Mouse (Mus musculus): Measurements from ENCODE around the gene Kiz.

Kiz gene

GRCm38 (mm10) chr2:146975453-146976028, 119.9 kb downstream of the Kiz start:
- CTCF ChIA-PET, result no interaction called here

DNA sequence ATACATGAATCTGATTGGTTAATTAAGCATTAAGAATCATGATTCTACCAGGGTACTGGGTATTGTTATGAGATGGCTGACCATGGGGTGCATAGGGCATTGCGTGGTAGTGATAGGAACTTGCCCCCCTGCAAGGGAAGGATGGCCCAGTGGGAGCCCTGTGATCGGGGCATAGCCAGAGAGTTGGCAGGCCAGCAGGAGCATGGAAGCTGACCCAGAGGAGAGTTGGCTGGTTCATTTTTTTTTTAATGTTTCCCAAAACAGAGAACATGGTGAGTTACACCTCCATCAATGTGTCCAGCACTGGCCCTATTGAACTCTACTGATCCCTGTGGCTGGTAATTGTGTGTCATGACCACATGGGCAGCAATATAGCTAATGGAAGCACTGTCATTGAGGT, 127.1 kb downstream of the Kiz start:
- CTCF ChIA-PET, result no interaction called here

DNA sequence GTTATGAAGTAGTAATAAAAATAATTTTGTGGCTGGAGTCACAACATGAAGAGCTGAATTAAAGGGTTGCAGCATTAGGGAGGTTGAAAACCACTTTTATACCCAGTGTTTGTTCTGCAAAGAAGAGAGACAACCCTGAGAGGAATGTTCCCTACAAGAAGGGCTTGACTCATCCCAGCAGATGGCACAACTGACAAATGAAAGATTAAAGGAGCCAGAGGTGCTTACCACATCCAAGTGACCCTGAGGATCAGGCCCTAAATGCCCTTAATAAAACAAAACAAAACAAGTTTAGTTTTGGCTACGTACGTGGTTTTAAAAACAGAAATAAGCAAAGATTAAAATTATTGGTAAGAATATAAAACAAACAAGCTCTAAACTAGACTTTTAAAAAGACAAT, 129.2 kb downstream of the Kiz start:
- CTCF ChIA-PET, result no interaction called here

- CTCF ChIA-PET, result interaction anchor here (1.0 kb wide), 1 partner anchor 20 kb away, joined by 3 read pairs; no protein-coding TSS in a partner anchor
Measured at GRCm38 (mm10) chr2:146985807-146986206, 130.1 kb downstream of the Kiz start.

DNA sequence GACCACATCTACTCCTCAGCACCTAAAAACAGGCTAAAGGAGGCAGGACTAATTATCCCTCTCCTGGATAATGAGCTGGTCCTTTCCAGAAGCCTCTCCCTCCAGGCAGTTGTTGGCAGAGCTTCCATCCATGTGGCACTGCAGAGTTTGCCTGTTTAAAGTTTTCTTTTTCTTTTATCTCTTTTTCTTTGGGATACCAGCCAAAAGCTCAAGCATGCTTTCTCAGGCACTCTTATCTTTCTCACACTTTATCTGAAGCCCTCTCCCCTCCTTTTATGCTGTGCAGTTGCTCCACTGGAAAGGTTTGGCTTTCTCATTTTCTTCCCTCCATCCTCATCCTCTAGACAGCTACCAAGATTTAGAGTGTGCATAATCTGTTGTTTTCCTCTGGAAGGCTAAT, 130.8 kb downstream of the Kiz start:
- CTCF ChIA-PET, result interaction anchor here (1.0 kb wide), 1 partner anchor 19 kb away, joined by 3 read pairs; no protein-coding TSS in a partner anchor

GRCm38 (mm10) chr2:147007265-147007664, 151.6 kb downstream of the Kiz start:
- CTCF ChIA-PET, result no interaction called here

DNA sequence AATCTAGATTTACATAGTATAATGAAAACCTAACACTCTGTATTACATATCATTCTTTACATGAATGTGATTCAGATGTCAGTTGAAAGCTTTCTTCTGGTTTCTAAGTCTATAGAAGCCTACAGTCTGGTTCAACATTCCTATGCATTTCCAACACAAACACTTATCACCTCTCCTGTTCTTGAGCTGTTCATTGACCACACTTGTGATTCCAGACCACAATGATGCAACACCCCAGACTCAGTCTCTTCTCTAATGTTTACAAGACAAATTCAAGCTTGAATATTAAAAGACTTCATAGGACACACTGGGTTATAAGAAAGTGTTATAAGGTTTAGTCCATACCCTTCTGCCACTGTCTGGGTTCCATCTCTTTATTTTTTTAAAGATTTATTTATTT, 153.4 kb downstream of the Kiz start:
- CTCF ChIA-PET, result interaction anchor here (0.9 kb wide), 1 partner anchor 49 kb away, joined by 3 read pairs; no protein-coding TSS in a partner anchor

DNA sequence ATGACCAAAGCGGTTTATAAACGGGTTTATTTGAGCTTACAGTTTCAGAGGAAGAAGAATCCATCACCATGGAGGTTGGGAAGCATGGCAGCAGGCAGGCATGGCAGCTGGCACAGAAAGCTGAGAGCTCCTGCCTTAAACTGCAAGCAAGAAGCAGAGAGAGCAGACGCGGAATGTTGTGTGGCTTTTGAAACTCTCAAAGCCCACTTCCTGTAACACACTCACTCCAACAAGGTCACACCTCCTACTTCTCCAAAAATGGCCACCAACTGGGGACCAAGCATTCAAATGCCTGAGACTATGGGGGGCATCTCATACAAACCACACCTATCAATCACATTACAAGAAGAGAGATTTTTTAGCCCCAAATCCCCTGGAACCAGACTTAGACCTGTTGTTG, 154.5 kb downstream of the Kiz start:
- CTCF ChIA-PET, result interaction anchor here (0.9 kb wide), 1 partner anchor 51 kb away, joined by 3 read pairs; no protein-coding TSS in a partner anchor

DNA sequence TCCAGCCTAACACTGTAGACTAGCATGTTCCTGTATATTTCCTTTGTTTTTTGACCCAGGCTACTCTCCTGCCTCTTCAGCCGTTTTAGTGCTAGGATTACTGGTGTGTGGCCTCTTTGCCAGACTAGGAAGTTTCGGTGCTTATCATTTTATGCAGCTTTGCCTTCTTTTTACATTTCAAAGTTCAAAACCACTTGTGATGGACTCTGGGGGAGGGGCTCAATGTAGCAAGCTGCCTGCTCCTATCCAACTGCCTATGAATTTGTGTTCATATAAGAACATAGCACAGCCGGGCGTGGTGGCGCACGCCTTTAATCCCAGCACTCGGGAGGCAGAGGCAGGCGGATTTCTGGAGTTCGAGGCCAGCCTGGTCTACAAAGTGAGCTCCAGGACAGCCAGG, 155.3 kb downstream of the Kiz start:
- CTCF ChIA-PET, result no interaction called here

DNA sequence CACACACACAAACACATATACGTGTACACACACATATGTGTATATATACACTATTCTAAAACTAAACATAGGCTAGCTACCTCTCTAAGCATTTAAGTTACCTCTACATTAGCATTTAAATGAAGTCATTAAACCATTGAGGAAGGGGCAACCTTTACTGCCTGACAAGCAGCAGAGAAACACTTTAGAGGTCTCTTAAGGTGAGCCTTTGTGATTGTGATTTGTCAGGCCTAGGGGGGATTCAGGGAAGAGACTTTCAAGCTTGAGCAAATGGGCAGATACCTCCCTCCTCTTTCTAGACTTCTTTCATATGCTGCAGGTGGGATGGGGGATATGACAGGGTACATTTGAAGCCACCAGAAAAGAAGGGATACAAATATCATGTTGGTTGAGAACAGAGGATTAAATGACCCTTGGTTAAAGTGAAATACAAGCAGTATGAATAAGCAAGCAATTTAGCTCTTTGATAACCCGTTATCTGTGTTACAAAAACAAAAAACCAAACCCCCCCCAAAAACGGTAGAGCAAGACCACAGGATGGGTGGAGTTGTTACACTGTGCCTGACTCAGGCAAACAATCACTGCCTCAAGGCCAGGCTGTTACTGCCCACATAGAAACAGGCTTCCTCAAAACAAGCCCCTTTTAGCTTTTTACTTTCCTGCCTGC, 155.9 kb downstream of the Kiz start:
- CTCF ChIA-PET, result interaction anchor here (0.7 kb wide), 1 partner anchor 58 kb away, joined by 3 read pairs; no protein-coding TSS in a partner anchor

GRCm38 (mm10) chr2:147012141-147012622, 156.5 kb downstream of the Kiz start:
- CTCF ChIA-PET, result interaction anchor here (0.7 kb wide), 1 partner anchor 57 kb away, joined by 3 read pairs; no protein-coding TSS in a partner anchor

GRCm38 (mm10) chr2:147012623-147013184, 157.0 kb downstream of the Kiz start, which contains the start of gene Xrn2:
Xrn2 (plus strand) TSS chr2:147012996.
- CTCF ChIA-PET, result interaction anchor here (0.7 kb wide), 1 partner anchor 56 kb away, joined by 3 read pairs; no protein-coding TSS in a partner anchor

DNA sequence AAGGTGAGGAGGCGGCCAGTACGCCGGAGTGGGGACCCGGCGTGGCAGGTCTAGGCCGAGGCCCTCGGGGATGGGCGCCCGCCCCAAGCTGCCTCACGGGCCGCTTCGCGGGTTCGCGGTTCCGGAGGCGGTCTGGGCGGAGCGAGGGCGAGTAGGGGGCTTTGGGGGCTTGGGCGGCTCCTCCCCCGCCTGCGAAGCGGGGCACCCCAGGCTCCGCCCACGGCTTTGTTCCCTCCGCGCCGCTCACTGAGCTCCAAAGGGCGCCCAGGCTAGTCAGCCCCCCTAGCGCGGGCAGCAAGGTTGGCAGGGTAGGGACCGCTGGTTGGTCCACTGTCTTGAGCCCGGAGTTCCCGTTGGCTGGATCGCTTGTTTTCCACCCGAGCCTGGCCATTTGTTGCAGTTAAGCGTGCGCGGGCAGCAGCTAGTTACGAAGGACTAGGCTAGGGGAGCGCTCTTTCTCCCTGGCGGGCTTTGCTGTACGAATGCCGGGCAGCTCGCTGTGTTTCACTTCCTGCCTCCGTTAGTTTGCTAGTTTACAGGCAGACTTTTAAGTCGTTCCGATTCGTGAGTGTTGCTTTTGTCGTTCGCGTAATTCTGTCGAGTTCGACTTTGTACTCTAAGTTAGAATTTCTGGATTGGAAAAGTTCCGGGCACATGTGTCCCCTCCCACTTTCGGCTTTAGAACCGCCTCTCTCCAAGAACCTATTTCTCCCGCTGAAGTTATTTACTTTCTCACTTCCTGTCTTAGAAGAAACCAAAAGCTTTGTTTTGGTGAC, 157.7 kb downstream of the Kiz start:
- CTCF ChIA-PET, result interaction anchor here (0.6 kb wide), 1 partner anchor 30 kb away, joined by 10 read pairs; no protein-coding TSS in a partner anchor

DNA sequence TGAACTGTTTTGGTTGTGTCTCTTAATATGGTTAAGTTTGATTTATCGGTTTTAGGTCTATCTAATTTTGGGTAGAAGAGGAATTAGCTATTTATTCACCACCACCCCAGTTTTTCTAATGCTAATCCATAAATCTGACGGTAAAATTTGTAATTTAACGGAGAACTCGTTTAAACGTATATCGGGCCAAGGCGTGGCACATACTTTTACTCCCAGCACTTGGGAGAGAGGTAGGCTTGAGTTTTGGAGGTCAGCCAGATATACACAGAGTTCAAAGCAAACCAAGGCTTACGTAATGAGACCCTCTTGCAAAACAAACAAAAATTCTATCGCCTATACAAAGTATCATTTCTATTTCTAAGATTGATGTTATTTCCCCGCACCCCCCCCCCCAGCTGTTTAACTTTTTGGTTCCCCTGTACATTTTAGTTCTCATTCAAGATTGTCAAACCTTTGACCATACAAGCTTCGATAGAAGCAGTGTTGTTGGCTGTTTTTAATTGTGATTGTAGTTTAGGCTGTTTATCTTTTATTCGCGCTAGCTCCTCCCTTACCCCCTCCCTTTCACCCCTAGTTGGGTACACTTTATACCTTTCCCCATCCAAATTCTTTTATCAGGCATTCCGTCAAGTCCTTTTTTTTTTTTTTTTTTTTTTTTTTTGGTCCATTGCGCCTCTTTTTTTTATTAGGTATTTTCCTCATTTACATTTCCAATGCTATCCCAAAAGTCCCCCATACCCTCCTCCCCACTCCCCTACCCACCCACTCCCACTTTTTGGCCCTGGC, 158.6 kb downstream of the Kiz start:
- CTCF ChIA-PET, result interaction anchor here (0.6 to 0.7 kb wide), 2 partner anchors 29 to 140 kb away, joined by 3 to 10 read pairs; no protein-coding TSS in a partner anchor
